Mouse (Mus musculus) embryo, embryonic 10.5 days (tissue): ENCODE measurements around the gene Syn3.

Experiments
- DNase-seq: peaks from one replicate; pipeline ENCODE4 v3.0.0-alpha.2; 2015; ENCODE audit warnings: low spot score

The Syn3 gene

DNA sequence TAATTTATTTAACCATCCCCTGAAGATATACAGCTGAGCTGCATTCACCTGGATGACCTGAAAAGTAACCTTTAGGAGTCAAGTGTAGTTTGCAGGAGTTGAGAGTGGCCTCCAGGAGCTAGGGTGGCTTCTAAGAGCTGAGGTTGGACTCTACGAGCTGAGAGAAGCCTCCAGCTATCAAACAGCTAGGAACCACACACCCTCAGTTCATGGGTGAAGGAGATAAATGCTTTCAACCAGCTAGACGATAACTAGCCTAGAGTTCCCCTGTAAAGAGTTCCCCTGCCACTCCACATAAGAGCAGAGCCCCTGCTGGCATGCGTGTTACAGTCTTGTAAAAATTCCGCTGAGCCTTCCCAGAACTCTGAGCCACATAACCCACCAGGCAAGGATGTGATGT is 129.3 kb downstream of the Syn3 start:
- no peak for DNase-seq

DNA sequence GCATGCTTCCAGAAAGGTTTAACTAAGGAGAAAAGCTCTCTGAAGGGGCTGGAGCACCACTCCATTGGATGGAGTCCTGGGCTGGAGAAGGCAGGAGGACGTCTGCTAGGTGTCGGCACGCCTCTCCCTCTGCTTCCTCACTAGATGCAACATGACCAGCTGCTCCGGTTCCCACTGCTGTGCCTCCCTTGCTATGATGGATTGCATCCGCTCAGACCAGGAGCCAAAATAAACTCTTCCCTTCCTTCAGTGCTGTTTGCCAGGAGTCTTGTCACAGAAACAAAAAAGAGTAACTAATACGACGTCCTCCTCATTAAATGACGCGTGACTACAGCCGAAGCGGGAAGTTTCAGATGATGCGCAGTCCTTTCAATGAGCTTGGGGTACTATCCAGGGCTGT is 129.9 kb downstream of the Syn3 start:
- DNase-seq = no peak

- peak; percentile 35 for DNase-seq
Measured at GRCm38 (mm10) chr10:86367346-86367745, 131.3 kb downstream of the Syn3 start.

GRCm38 (mm10) chr10:86365632-86366092 is 133.0 kb downstream of the Syn3 start:
- DNase-seq = peak; percentile 38

DNA sequence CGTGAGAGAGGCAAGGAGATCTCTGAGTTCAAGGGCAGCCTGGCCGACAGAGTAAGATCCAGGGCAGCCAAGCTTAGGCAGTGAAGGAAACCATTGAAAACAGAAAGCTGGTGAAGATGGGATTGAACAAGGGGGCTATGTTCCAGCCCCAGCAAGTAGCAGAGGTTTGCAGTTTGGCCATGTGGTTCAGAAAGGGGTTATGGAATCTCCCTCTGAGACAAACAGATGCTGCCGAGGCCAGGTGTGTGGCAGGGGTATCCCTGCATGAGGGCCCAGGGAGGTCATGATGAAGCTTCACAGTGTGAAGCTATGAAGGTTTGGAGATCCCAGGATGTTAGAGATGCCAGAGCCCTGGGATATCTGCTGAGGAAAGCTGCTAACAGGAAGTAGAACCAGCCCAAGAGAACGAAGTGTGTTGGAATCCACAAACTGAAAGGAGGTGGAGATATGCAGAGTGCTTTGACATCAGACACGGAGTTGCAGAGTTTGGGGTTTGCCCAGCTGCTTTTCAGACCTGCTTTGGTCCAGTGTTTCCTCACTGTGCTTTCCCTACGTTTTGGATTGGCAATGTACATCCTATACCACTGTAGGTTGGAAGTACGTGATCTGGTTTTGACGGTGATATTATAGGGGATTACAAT is 134.9 kb downstream of the Syn3 start:
- no peak for DNase-seq

GRCm38 (mm10) chr10:86359699-86360098 is 139.0 kb downstream of the Syn3 start:
- DNase-seq = no peak

GRCm38 (mm10) chr10:86359208-86359607 is 139.5 kb downstream of the Syn3 start:
- DNase-seq = no peak

- DNase-seq = no peak
Measured at GRCm38 (mm10) chr10:86358307-86358975, 140.3 kb downstream of the Syn3 start.

DNA sequence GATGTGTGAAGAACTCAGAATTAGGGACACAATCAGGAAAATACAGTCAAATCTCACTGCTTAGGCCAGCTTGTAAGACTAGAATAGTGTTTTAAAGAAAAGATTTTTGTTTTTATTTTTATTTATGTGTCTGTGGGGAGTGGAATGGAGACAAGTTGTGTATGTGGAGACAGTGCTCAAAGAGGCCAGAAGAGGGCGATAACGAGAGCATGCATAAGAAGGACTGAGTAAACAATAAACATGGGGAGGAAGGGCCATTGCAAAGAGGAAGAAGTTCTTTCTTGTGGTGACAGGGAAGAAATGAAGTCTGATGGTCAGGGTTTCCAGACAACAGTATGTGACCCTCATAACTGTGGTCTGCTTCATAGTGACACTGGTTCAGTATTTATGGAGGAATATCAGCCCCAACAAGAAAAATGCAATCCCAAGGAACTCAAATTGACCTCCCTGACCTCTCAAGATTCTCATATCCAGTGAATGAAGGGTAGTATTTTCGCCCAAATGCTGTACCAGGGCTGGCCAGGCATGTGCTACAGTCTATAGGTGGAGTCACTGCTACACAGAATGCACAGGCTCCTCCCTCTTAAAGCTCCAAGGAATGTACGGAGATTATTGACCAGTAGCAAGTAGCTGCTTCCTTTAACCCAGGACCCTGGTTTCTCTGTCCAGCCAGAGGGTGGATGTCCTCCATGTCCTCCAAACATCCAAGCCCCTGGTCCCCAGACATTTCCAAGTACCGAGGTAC is 141.7 kb downstream of the Syn3 start:
- DNase-seq = peak; percentile 52

DNA sequence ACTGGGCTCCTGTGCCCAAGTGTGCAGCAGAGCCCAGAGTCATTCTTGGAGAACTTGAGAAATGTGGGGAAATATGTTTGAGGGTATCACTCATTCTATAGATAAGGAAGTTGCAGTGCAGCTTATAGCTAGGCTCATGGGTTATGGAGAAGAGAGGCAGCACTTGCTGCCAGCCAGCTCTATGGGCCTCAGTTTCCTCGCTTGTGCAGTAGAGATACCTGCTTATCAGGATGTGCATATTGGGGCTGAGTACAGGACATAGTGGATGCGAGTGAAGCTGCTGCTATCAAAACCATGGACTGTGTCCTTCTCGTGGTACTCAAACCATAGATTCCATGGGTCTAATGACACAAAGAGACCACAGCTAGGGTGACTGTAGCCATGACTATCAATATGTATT is 146.2 kb downstream of the Syn3 start:
- DNase-seq = no peak

- no peak for DNase-seq
Measured at GRCm38 (mm10) chr10:86351287-86351686, 147.4 kb downstream of the Syn3 start.

- DNase-seq = no peak
Measured at GRCm38 (mm10) chr10:86346235-86346840, 152.4 kb downstream of the Syn3 start.

GRCm38 (mm10) chr10:86345645-86346044 is 153.1 kb downstream of the Syn3 start:
- no peak for DNase-seq

- no peak for DNase-seq
Measured at GRCm38 (mm10) chr10:86344654-86345053, 154.0 kb downstream of the Syn3 start.

- no peak for DNase-seq
Measured at GRCm38 (mm10) chr10:86343931-86344330, 154.8 kb downstream of the Syn3 start.

- no peak for DNase-seq
Measured at GRCm38 (mm10) chr10:86343362-86343761, 155.3 kb downstream of the Syn3 start.

DNA sequence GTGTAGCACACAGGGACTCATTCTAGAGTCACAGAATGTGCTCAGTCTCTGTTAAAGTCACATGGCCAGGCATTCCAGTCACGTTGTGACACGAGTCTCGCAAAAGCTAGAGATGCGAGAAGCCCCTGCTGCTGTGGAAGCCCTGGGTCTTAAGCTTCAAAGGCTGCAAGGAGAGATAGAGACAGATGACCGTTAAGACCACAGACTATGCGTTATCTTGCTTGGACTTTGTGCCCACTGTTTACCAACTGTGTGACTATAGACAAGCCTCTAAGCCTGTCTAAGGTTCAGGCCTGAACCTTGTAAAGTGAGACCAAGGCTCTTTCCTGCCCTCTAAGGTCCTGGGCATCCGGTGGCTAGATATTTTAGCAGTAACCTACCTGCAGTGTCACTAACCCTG is 156.0 kb downstream of the Syn3 start:
- no peak for DNase-seq

GRCm38 (mm10) chr10:86342151-86342550 is 156.5 kb downstream of the Syn3 start:
- no peak for DNase-seq

GRCm38 (mm10) chr10:86341589-86341988 is 157.1 kb downstream of the Syn3 start:
- peak; percentile 60 for DNase-seq

DNA sequence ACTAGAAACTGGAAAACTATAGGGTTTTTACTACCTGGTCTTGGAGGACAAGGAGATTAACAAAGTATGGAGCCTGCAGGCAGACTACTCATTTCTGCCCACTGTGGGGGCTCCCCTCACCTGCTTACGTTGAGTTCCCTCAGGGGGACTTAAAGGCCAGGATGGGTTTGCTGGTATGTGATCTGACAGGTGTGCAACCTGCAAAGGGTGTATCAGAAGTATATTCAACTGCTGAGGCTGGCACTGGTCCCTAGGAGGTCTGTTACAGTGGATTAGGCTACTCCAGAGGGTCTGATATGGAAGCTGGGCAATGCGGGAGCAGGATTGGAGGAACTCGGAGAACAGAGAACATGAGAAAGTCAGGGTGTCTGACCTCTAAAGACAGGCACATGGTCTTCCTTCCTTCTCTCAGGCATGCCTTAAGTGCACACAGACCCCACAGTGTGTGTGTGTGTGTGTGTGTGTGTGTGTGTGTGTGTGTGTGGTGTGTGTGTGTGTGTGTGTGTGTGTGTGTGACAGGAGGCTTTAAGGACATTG is 157.6 kb downstream of the Syn3 start:
- DNase-seq = no peak

- DNase-seq = no peak
Measured at GRCm38 (mm10) chr10:86340421-86340820, 158.3 kb downstream of the Syn3 start.

DNA sequence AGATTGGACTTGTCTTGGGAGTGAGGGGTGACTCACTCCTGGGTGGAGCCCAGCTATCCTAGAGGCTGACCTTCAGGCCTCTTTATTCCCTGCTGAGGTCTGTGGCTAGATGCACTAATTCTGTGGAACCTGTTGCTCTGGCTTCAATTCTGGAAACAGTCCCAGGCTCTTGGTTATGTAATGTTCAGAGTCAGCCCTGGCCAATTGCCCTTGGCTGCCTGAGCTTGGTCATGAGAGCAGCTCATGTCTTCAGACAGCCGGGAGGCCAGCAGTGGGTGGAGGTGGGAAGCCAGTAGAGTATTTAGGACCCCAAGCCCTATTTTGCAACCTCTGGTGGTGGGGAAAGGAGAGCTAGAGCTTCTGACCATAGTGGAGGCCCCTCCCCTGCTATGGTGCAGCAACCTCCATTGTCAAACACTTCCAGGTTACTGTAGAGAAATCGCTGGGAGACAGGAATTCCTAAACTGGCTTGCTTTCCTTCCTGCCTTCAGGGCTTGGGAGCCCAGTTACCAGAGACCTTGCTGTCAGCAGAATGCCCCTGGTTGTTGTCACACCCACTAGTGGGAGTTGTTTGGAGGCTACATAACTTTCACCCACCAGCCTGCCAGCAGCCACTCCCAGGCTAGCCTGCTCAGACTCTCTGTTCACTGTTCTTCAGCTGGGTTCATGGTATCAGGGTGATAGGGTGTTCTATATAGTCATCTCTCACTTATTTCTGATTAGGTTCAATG is 158.9 kb downstream of the Syn3 start:
- no peak for DNase-seq
